Mouse (Mus musculus) frontal cortex, adult (tissue): ENCODE results near the gene Lgr5.

Source experiments
- ATAC-seq: cut with Nextera tagmentation; 2 replicates; pipeline ENCODE4 v1.9.2; 2017; ENCODE audit warnings: mild to moderate bottlenecking, moderate library complexity, mixed read lengths; ENCODE audit not compliant: low TSS enrichment

The Lgr5 gene

DNA sequence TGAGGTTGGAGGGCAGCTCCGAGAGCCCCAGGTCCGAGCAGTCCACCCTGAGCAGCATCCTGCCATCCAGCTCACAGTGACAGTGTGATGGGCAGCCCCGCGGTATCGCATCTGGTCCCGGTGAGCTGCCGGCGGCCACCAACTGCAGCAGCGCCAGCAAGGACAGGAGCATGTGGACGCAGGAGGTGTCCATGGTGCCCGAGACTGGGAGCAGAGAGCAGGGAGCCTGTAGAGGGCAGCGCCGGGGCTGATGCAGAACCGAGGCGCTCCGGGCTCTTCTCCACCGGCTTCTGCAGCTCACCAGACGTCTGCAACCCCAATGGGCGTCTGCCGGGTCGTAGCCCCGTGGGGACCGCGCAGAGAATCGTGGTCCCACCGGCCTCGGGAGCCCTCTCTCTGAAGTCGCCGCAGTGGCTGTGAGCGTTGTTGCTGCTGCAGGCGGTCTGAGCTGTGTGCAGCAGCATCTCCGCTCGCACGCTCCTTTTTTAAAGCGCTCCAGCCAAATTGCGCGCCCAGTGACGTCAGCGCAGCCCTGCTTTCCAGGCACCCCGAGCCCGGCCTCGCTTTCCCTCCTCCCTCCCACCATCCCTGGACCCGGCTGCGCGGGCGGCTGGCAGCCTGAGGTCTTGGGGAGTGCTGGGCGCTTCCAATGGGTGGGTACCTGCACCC, at the start of gene Lgr5:
Gene Lgr5, minus strand, starts transcription at position 480 of the 669 bp plus-strand sequence.
- peak; percentile 88 for ATAC-seq

DNA sequence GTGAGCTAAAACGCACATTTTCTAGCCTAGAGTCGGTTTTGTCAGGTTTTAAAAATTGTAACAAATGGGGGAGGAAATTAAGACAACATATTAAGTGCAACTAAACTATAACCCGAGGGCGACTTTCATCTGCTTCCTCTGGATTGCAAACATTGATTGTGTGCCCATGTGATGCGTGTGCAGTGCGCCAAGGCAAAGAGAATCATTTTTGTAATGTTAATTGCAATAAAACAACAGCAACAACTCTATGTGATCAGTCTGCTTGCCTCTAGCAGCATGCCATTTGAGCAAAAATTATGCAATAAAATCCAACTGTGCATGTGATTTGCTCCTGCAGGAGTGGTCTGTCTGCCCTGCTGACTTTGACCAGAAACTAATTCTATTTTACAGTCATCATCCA, 39.1 kb upstream of the Lgr5 start:
- ATAC-seq, result no peak

DNA sequence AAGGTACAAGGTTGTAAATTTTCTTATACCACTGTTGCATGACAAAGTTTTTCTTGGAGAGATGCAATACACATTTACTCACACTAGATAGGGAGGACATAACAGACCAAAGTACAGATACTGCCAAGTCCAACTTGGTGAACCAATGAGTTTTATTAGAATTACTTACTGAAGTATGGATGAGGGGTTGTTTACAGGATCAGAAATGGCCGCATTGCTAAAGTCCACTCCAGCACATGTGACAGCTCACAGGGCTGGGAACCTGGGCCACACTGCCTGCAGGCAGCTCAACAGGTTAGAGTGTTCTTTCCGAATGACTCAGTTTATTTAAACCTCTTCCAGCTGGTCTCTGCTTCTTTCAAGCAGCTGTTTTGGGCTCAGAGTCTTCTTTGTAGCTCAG, 37.4 kb upstream of the Lgr5 start:
- ATAC-seq, result no peak

DNA sequence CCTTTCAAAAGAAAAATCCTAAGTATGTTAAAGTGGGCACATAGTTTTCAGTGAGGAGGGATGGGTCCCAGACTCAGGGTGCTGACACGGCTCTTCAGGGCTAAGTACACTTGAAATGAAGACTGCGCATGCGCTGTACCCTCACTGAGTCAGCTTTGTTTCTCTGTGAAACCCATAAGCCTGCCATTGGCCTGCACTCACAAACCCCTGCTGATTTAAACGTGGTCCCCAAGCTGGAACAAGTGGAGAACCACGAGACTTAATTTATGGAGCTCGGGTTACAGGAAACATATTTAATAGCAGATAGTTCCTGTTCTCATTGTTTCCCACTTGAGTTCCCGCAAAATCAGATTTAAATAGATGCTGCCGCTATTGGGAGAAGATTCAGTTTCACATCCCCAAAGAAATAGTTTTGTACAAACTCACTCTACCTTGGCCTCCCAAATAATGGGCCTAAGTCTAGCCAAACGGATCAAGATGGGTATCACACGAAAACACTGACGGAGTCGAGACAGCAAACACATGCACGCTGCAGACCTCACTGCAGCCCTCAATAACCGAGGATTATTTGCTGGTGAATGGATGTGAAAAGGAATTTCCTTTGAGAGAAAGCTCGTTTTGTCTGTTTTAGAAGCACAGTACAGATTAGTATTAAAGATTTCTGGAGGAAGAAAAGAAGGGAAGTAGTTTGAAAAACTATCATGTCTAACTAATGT, 36.5 kb upstream of the Lgr5 start:
- 0 out of 2 replicates have a peak, but pooled peaks have one; percentile 50 for ATAC-seq

DNA sequence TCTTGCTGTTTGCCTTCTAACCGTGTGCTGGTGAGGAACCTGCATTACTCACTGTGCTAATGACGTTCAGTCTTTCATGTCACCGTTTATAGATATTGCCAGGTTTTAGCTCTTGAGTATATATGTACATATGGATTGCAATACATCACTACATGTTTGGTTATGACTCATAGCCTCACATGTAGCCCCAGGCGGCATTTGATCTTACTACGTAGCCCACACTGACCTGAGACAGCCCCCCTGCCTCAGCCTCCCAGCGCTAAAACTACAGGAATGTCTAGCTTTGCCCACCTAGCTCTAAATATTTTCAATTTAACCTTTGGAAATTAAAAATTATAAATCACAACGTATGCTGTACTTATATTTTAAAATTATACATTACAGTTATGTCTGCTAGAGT, 35.9 kb upstream of the Lgr5 start:
- ATAC-seq, result no peak

DNA sequence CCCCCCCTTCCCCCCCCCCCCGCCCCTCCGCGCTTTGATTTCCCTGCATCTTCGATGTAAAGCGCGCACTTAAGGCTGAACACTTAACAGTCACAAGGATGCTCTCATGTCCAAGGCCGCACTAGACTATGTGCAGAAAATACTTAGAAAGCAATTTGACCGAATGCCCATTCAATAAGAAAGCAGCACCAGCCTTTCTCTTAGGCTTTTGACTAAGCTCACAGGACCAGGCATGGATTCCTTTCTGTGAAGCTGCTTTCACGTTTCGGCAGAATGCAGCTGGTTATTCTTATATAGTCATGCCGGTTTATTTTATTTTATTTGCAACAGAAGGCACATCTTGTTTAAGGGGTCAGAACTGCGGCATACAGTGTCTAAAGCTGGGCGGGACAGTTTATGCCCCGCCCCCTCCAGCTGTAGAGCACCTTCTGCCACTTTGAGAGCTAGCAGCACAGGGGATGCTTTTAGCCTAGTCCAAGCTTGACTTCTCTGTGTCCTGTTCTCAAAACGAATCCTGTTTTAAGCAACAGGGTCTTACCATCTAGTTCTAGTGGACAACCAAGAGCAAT, 30.8 kb upstream of the Lgr5 start:
- ATAC-seq, result no peak

DNA sequence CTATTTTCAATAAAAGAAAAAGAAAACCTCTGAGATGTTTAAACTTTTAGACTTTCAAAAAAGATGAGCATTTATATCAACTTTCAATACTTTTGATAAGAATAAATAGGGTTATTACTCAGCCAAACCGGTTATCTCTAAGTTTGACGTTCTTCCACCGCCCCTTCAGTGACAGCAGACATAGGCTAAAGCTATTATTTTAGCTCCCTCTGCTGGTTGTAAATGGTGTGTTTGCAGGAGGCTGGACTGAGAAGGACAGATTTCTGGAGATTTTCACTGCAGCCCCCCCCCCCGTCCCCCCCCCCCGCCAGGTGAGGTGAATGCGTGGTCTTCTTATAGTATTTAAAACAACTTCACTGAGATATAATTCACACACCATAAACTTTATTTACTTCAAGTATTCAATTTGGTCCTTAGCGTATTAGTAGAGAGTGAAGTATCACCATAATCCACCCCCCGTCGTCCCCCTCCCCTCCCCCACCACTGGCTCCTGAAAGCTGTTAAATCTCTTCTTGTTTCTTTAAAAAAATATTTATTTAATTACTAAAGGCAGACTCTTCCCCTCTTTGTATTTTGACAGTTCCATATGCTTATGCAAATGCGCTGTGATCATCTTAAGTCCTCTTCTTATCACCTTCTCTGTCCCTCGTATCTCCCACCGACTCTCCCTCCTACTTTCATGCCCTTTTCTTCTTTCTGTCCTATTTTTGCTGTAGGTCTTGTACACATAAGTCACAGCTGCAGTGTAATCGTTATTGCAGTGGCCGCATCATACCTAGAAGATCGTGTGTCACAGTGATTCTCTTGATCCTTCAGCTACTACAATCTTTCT, 30.1 kb upstream of the Lgr5 start:
- ATAC-seq, result peak; percentile 87

DNA sequence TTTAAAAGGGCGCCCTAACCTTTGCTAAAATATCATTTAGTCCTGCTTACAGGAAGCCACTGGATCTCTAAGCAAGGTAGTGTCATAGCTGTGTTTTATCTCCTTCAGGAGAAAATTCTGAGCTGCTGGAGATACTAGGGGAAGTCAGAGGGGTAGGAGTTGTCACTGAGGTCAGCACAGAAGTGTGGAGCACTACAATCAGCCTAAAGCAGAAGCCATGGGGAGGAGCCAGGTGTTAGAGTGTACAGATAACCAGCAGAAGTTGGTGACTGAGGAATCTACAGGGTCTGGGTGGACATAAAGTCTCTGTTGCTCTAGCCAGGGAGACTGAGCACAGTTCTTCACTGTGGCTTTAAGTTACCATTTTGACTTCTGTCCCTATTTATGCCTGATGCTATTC, 8.2 kb upstream of the Lgr5 start:
- no peak for ATAC-seq

DNA sequence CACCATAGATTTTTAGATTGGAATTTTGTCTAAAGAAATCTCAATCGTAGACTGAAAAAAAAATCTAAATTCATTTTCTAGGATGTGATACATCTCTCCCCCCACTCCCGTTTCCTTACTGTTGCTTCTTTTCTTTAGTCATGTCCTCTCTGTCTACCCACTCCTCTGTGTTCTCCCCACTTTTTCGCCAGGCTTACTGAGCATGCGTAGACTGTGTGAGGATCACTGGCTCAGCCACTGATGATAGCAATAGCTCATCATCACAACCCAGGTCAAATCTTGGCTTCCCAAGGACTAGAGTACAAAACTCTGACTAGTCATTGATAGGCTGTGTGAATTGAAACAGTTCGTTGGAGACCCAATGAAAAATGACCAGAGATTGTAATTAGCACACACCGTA, 6.1 kb upstream of the Lgr5 start:
- ATAC-seq, result no peak

DNA sequence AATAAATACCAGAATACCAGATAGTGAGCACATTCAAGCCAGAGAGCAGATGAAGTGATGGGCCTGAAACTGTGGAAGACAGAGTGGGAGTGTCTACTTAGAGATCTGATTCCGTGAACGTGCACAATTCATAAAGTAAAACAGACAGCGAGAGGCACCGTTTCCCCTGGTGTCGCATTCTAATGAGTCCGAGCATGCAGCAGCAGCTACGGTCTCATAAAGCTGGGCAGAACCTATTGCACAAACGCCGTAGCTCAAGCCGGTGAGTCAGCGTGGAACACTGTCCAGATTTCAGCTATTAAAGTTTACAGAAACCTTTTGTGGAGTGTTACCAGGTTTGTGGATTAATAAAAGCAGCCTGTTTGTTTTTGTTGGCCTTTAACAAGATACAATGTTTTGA, 5.6 kb upstream of the Lgr5 start:
- no peak for ATAC-seq

DNA sequence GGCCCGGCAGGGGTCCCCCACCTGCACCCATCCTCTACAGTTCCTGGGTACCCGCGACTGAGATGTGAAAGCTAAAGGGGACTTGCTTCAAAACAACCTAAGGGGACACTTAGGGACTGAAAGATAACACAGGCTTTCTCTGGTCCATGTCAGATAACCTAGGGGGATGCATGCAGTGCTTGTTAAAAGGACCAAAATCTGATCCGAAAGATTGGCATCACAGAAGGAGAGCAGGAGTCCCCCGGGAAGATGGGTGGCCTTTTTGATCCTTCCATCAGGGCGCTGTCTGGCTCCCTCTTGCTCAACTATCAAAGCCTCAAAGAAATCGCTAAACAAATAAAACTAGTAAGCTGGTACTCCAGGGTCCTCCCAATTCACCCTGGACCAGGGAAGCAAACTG, 399 bp upstream of the Lgr5 start:
- no peak for ATAC-seq

DNA sequence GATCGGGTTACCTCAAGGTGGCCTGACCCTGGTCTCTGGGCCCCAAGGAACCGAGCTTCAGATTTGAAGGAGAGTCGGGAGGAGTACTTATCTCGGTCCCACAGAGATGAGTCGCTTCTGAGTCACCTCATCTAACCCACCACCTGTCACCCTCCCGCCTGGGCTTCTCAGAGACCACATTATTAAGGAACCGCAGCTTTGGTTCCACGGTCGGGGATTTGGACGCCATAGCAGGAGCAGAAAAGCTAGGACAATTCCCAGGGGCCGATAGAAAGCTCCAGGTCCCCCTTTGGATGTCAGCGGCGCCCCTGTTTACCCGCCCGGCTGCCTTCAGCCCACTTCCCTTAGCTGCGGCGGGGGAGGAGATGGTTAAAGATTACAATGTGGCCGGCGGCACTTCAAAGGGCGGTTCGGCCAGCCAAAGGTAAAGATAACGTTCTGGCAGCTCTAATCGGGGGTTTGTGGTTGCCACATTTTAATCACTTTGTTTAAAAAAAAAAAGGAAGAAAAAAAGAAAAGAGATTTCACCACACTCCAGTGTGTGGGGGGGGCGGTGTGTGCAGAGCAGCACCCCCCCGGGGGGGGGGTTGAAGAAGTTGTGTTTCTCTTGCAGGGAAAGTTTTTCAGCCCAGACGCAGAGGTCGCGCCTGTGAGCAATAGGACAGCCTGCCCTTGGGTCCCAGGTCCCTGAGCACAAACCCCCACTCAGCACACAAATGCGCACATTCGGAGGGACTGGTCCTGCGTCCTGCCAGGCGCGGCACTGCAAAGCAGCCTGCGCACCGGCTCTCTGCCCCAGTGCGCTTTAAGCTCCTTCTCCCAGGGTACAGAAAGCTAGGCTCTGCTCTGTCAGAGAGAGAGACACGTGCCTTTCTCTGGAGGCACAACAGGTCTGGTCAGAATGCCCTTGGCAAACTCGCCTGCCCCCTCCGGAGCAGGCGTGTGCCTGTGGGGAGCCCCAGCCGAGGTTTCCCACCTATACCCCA, 1.0 kb downstream of the Lgr5 start:
- peak; percentile 64 for ATAC-seq

DNA sequence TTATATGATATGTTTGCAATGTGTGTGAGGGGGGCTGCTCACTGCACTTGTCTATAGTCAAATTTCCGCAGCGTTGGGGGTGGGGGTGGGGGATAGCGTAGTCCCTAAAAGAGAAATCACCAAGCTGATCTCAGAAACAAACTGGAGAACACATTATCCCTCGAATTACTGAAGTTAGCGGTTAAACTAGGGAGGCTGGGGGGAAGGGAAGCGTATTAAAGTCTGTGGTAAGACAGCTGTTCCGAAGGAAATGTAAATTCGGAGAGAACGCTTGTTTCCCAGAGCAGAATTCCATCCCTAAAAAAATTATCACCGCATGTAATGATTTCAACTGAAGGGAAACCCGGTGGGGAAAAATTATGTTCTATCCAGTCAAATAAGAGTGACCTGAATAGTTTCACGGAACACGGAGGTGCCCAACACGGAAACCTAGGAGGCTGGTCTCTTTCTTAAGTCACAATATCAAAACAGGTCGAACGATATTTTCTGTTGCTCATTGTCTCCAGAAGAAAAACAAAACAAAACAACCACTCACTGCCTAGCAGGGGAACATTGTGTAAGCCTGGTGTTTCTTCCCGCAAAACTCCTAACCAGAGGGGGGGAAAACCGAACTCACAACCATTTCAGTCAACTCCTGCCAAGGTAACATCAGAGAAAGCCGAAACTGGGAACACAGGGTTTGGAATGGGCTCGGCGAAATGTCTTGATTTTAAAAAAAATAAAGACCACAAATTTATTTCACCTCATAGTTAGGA, 1.9 kb downstream of the Lgr5 start:
- no peak for ATAC-seq

DNA sequence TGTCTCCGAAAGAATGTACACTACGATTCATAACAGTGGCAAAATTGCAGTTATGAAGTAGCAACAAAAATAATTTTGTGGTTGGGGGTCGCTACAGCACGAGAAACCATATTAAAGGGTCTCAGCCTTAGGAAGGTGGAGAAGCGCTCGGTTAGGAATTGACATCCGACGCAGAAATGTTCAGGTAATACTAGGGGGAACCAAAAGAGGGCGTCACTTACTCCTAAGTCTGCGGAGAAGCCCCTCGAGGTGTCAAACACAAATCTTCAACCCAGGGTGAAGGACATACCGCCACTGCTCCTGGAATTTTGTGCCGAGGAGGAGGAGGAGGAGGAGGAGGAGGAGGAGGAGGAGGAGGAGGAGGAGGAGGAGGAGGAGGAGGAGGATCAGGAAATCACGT, 2.9 kb downstream of the Lgr5 start:
- no peak for ATAC-seq

DNA sequence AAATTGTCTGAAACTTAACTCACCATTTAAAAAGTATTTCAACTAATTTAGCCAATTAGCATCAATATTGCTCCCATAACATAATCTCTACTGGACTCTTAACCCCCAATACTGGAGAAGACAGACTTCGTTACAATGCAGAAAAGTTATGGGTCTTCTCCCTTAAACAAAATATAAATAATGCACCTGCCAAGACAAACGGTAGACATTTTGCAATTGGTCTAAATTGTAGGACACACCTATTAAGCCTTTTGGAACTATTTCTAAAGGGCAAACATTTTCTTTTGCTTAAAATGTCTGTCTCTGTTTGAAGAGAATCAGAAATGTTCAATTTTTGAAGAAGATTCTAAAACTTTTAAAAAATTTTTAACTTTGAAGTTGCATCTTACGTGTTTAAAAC, 4.5 kb downstream of the Lgr5 start:
- no peak for ATAC-seq

DNA sequence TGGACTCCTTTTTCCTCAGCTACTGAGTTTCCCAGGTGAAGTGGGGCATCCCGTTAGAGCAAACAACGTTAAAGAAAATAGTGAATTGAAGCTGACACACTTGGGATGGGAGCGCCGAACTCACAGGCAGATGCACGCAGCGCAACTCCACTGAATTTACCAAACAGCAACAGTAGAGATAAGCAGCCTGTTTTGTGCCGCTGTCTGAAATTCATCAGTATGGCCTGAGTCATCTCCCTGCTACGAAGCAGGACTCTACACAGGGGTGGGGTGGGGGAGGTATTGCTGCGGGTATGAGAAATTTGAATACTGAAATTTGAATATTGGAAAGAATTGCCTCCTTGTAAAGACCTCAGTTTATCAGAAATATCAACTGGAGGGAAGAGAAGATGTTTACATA, 5.6 kb downstream of the Lgr5 start:
- no peak for ATAC-seq

DNA sequence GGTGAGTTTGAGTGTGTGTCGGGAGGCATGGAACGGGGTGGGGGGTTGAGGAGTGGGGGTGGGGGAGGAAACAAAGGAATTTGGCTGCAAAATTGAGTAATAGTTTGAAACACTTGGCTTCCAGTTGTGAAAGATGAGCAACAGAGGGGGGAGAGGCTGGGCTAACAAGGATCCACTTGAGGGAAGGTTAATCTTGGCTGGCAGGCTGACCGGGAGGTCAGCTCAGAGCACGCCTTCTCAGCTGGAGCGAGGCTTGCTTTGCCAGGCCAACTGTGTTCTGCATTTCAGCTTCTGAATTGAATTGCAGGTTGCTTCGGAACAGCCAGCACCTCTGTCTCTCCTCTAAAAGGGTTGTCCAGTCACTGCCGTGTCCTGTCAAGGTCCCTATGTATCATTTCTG, 8.1 kb downstream of the Lgr5 start:
- no peak for ATAC-seq

DNA sequence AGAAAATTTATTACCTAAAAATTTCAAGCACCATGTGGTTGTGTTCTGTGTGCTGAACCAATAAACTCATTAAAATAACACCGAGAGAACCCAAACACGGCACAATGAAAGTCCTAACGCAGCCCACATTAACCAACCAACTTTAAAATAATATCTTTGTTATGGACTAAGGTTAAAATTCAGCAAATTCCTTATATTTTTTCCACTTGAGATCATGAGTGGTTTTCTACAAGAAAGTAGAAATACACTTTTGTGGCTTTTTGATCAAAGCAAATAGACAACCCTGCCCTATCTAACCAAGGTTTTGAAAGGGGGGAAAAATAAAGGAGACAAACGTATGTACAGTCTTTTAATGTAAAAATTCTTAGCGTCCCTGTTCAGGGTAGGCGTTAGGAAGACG, 8.5 kb downstream of the Lgr5 start:
- no peak for ATAC-seq

DNA sequence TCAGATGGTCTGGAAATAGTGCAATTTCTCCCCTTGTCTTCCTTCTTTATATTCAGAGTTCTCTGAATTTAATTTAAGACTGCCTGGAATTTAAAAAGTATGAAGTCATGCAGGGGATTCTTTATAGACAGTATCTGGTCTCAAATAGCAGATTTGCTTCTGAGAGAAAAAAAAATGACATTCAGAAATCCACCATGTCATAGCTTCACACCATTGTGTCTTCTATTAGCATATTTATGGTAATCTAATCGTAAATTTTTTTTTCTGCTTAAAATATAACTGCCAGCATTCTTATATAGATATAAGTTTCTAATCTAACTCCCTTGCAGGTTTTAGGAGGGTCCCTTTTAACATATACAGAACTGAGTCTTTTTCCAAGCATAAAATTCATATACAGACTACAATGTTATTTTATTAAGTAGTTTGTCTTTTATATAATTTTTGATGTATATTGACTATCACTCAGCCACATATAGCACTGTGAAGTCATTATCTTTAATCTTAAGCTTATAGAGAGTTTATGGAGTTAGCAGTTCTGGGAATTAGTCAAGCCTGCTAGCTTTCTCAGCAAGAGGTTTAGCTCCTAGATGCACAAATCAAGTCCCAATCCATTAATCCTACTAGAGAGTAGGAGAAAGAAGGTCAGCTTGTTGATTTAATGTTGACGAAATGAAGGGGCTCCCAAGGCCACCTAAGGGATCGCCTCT, 15.7 kb downstream of the Lgr5 start:
- no peak for ATAC-seq

DNA sequence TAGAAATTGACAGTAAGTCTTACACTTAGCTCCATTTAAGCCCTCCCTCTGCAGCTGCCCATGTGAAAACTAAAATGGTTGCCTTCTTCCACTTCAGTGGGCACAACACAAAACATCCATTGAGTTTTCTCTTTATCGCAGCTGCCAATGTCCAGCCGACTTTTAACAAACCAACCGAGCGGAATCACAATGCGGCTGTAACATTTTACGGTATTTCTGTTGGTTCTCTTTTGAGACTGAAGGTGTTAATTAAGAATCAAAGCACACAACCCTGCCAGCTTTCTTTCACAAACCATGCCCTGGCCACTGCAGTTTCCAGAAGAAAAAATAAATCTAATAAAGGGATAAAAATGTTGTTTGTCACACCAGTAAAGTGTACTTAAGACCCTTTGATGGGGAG, 16.3 kb downstream of the Lgr5 start:
- ATAC-seq, result no peak
